27 mouse cellular contexts compared by ENCODE assay signal in the genomic region with DNA sequence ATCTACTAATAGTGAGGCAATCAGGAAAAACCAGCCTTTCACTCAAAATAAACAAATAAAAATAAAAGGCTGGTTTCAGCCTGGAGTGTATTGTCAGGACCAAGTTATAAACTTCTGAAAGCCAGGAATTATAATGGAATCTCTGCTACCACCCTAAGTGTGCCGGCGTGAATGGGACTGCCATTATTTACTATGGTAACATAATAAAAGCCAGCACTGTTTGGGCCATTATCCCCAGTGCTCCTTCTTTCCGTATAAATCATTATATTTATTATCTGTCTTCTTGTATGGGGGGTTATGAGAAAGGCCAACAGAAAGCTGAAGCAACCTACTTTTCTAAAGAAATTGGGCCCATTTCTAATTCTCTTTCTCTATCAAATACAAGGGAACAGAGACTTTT.
"Had no signal": no experiment of that assay in that cellular context is flagged by ENCODE, and none has a peak within 500 bp of the region (broad histone marks: within the 10 kb centered on the region; RNA-seq: fewer than 3 reads in every experiment).

No protein-coding gene starts in this region.

- H3K36me3 ChIP-seq: heart, embryonic 13.5 days; heart, embryonic 15.5 days; hindbrain, embryonic 12.5 days; kidney, embryonic 15.5 days; limb, embryonic 12.5 days; liver, embryonic 13.5 days had no signal

- ATAC-seq: hindbrain, postnatal 0 days; intestine, embryonic 16.5 days had no signal

- H3K4me3 ChIP-seq: gastrocnemius, adult 2 months; heart, adult 2 months; heart, embryonic 13.5 days; heart, embryonic 15.5 days; hindbrain, embryonic 12.5 days; kidney, embryonic 15.5 days; limb, embryonic 12.5 days; liver, embryonic 13.5 days had no signal

- H3K27ac ChIP-seq: gastrocnemius, adult 2 months; heart, adult 2 months; heart, embryonic 13.5 days; heart, embryonic 15.5 days; hindbrain, embryonic 12.5 days; hindbrain, embryonic 14.5 days; hindbrain, postnatal 0 days; kidney, embryonic 15.5 days; kidney, postnatal 0 days; limb, embryonic 12.5 days; liver, embryonic 13.5 days had no signal

- DNase-seq: gastrocnemius, adult 2 months; gastrocnemius, postnatal 10 days; gastrocnemius, postnatal 25 days; heart, adult 11 months; heart, adult 2 months; heart, postnatal 14 days; heart, postnatal 36 days; kidney, adult 11 months; kidney, adult 2 months; kidney, adult 9 months; kidney, postnatal 14 days; kidney, postnatal 36 days; layer of hippocampus, adult 9-11 months; layer of hippocampus, postnatal 36 days; liver; liver, embryonic 13.5 days had no signal

- H3K9me3 ChIP-seq: heart, embryonic 13.5 days; heart, embryonic 15.5 days; hindbrain, embryonic 12.5 days; kidney, embryonic 15.5 days; limb, embryonic 12.5 days; liver, embryonic 13.5 days had no signal

- H3K4me2 ChIP-seq: heart, embryonic 11.5 days; heart, embryonic 13.5 days; heart, embryonic 15.5 days; hindbrain, embryonic 12.5 days; hindbrain, embryonic 14.5 days; kidney, embryonic 15.5 days; limb, embryonic 12.5 days; liver, embryonic 11.5 days; liver, embryonic 13.5 days had no signal

- H3K4me1 ChIP-seq: hindbrain, embryonic 12.5 days; kidney, embryonic 15.5 days; limb, embryonic 12.5 days; liver, embryonic 13.5 days had no signal

- H3K27me3 ChIP-seq: heart, embryonic 13.5 days; heart, embryonic 15.5 days; hindbrain, embryonic 12.5 days; kidney, embryonic 15.5 days; limb, embryonic 12.5 days; liver, embryonic 13.5 days had no signal

- H3K9ac ChIP-seq: heart, embryonic 13.5 days; heart, embryonic 15.5 days; hindbrain, embryonic 12.5 days; hindbrain, embryonic 14.5 days; kidney, embryonic 15.5 days; limb, embryonic 12.5 days; liver, embryonic 13.5 days had no signal
